Mouse (Mus musculus): Measurements from ENCODE around the gene H2-Aa.

Gene H2-Aa

DNA sequence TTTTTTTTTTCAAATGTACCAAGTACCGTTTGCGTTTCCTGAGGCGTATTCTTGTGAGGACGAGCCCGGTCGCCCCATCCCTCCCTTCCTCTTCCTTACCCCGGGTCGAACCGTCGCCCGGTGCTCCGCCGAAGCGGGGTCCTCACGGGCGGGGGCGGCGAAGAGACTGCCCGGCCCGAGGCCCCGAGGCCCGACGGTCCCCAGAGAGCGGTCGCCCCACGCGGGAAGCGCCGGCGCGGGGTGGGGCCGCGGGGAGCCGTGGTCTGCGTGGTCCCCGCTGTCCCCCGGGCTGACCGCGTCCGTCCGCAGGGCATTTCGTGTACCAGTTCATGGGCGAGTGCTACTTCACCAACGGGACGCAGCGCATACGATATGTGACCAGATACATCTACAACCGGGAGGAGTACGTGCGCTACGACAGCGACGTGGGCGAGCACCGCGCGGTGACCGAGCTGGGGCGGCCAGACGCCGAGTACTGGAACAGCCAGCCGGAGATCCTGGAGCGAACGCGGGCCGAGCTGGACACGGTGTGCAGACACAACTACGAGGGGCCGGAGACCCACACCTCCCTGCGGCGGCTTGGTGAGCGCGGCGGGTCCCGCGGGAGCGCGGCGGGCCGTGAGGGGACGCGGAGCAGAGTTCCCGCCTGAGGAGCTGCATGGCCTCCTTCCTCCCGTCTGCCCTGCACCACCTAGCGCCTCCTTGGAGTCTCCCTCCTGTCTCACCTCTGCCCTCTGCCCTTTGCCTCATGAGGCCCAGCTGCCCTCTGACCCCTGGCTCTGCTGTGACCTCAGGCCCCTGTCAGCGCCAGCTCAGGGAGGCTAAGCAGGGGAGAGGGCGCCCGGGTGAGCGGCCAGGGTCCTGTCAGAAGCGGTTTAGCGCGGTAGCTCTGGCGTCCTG lies 22.9 kb downstream of the H2-Aa start:
- in situ Hi-C loops (cut with MboI, MseI) = no loop called here

DNA sequence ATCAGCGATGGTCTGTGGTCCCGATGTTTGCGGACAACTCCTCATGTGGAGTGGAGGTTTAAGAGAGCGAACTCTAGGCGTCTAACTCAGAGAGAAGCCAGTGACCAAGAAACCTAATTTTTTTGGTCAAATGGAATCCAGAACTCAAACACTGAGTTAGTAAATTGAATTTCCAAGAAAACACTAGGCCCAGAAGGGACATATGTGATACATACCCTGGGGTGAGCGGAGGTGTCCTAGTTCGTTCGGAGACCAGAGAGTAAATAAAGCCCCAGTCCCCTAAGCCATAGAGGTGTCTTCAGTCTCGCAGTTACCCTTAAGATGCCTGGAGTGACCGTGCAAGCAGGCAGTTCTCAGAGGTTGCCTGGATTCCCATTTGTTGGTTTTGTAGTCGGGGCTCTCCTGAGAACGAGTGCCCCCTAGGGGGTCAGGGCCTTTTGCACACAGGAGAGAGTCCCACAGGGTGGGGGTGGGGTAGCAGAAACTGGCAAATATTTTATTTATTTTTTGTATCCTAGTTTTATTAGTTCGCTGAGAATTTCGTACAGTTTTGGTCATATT lies 23.7 kb downstream of the H2-Aa start:
- in situ Hi-C loops (cut with MboI, MseI) = no loop called here

DNA sequence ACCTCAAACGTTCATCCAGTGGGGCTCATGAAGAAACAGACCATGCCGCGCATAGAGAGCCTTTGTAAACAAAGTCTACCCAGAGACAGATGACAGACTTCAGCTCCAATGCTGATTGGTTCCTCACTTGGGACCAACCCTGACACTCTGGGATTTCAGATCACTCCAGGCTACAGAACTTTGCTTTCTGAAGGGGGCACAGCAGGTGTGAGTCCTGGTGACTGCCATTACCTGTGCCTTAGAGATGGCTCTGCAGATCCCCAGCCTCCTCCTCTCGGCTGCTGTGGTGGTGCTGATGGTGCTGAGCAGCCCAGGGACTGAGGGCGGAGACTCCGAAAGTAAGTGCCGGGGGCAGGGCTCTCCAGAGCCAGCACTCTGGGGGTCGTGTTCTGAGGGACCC lies 24.6 kb downstream of the H2-Aa start:
- in situ Hi-C loops (cut with MboI, MseI) = no loop called here

DNA sequence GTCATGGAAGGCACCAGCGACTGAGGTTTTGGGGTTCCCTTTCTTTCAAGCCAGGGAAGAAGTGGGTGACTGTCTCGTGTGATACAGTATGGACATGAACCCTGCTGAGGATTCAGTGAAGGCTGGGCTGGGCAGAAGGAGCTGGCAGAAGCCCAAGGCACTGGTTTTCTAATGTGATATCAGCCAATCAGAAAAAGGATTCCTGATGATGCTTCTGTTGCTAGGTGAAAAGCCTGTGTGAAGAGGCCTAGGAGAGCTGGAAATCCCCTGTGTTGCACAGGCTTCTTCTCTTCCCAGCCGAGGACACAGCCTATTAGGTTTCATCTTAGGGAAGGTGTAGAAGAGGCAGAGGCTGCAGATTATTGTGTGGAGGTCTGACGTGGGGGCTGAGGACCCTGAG lies 26.1 kb downstream of the H2-Aa start:
- in situ Hi-C loops (cut with MboI, MseI) = no loop called here

DNA sequence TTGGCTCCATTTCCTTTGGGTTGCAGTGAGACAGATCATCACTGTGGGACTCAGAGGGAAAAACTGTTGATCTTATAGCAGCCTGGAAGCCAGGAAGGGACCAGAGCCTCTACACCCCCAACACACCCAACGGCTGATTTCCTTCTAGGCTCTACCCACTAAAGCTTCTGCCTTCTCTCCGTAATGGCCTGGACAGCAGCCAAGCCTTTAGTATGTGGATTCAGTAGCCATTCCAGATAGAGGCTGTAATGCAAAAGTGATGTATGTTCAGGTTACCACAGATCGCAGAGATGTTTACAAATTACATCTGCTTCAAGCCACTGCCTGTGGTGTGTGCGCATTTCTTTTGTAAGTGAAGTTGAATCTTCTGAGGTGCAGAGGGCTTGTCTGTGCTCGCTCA lies 27.1 kb downstream of the H2-Aa start:
- in situ Hi-C loops (cut with MboI, MseI) = no loop called here

DNA sequence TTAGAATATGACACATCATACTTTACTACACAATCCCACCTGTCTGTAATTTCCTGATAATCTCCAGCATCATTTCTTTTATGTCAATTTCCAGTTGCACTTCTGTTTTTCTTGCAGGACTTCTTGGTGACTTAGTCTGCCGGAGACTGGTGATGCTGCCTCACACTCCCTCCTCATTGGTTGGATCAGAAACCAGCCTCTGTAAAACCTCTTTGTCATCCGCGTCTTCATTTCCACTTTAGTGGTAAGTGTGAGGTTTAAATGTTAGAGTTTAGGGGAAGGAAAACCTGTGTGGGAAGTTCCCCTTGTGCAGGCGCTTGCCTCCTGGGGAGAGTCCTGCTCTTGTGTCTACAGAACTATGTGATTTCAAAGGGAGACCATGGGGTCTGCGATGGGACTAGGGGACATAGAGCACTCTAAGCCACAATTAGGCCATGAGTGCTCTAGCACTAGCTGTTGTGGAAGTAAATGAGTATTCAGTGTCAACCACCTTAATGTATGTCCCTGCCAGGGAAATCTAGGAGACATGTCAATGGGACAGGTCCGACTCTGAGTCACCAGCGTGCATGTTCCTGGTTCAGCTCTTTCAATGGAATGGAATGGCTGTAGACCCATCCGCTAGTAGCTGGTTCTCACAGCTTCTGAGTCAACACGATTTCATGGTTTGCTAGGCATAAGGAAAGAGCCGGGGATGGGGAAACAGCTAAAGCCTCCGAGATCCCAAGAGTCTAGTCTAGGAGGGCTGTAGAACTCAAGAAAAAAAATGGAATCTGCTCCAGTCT lies 29.8 kb downstream of the H2-Aa start, which contains the start of gene H2-Ab1:
H2-Ab1 (plus strand) TSS at position 96 of the 782 bp plus-strand sequence.
- in situ Hi-C loops (cut with MboI, MseI) = no loop called here

DNA sequence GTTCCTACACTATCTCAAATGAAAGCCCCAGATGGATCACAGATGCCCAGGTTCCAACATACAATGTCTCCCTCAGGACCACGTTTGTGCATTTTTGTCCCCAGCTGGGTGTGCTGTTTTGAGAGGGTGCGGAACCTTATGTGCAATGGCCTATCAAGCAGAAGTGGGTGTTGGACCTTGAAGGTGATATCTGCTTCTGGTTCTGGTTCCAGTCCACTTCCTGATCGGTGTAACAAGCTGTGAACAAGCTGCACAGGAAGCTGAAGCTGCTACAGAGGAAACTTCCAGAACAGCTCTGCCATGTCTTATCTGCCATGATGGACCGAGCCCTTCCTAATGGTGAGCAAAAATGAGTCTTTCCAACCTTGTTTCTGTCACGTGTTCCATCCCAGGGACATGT lies 31.1 kb downstream of the H2-Aa start:
- in situ Hi-C loops (cut with MboI, MseI) = no loop called here

DNA sequence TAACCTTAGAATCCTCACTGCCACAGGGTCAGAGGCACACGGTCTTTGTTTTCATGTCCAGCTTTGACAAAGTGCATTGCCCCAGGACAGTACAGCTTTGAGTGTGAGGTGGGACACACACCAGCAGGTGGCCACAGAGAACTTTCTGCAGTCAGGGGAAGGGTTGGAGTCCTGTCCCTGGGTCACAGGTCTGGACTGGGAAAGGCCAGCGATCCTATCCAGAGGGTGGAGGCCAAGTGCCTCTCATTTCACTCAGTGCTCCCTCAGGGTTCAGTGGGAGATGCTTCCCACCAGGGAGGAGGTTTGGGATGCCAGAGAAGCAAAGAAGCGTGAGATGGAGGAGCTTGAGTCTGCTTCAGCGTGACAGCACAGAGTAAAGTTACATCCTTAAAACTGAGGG lies 36.0 kb downstream of the H2-Aa start:
- in situ Hi-C loops (cut with MboI, MseI) = no loop called here

DNA sequence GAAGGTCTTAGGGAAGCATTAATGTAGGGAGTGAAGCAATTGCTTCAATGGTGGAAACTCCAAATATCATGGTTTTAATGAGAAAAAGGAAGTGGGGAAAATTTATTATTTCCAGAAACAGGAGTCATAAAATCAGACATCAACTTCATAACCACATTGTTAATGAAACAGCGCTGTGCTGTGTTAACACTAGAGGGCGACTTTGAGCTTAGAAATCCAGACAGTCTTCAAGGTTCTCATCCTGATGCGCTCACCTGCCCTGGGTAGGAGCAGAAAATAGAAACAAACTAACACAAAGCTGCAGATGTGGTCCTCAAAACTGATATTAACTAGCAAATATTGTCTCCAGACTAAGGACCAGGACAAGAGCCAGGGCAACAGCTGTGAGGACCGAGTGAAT lies 37.7 kb downstream of the H2-Aa start:
- in situ Hi-C loops (cut with MboI, MseI) = loop anchor here (5.0 to 10.0 kb wide), 3 partner anchors 62 to 105 kb away; partner anchors contain the start of gene Btnl2 (in 2 of the 2)

DNA sequence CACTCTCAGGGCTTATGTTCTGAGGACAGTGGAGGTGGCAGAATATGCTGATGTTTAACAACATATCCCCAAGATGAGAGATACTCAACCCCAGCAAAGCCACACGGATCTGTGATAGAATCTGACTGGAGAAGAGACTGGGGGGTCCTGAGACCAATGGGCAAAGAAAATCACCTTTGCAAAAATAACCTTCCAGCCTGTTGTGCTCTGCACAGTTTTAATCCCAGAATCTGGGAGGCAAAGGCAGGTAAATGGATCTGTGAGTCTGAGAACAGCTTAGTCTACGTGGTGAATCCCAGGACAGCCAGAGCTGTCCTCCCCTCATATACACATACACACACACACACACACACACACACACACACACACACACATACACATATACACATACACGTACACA lies 38.3 kb downstream of the H2-Aa start:
- in situ Hi-C loops (cut with MboI, MseI) = loop anchor here (5.0 to 10.0 kb wide), 3 partner anchors 63 to 105 kb away; partner anchors contain the start of gene Btnl2 (in 2 of the 2)

DNA sequence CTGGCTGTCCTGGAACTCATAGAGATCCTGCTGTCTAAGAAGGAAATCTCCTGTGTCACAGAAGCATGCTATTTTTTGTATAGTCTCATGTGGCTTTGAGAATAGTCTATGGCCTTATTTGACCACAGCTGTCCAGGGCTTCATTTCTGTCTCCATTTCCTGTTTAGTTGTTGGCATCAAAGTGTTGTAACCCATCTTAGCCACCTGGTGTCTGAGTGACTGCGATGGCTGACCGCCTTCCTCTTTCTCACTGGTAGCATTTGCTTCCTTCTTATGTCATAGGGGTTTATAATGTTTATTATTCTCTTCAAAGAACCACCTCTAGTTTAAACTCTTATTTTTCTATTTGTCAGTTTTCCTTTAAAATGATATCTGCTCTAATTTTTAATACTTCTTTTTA lies 38.9 kb downstream of the H2-Aa start:
- in situ Hi-C loops (cut with MboI, MseI) = loop anchor here (5.0 to 10.0 kb wide), 3 partner anchors 64 to 106 kb away; partner anchors contain the start of gene Btnl2 (in 2 of the 2)

DNA sequence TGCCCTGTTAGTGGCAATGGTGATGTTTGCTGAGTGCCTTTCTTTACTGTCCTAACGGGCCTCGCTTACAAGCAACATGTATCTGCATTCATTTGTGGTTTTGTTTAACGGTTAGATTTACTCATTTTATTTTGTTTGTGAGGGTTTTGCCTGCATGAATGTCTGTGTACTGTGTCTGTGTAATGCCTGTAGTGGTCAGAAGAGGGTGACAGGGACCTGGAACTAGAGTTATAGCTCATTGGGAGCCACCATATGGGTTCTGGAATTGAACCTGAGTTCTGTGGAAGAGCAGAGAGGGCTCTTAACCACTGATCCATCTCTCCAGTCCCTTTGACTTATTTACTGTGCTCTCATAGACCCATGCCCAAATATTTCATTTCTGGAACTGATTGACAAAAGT lies 40.6 kb downstream of the H2-Aa start:
- in situ Hi-C loops (cut with MboI, MseI) = loop anchor here (5.0 to 10.0 kb wide), 3 partner anchors 65 to 108 kb away; partner anchors contain the start of gene Btnl2 (in 2 of the 2)

DNA sequence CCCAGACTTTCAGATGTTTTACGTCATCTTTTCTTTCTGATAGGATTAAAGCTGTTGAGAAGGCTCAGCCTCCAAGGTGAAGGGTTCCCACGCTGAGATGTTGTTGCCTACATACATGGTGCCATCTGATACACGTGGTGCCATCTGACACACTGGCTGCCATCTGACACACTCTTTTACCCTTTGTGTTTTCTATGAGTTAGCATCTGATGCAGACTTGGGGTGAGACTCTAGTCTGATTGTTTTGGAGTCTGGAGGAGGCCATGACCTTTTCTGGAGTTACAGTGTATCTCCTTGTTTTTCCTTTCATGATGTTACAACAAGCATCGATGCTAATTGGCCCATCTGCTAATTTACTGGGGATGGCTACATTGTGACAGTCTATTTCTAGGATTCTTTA lies 43.0 kb downstream of the H2-Aa start:
- in situ Hi-C loops (cut with MboI, MseI) = loop anchor here (5.0 to 10.0 kb wide), 4 partner anchors 33 to 110 kb away; partner anchors contain the start of gene Btnl2 (in 2 of the 2)

DNA sequence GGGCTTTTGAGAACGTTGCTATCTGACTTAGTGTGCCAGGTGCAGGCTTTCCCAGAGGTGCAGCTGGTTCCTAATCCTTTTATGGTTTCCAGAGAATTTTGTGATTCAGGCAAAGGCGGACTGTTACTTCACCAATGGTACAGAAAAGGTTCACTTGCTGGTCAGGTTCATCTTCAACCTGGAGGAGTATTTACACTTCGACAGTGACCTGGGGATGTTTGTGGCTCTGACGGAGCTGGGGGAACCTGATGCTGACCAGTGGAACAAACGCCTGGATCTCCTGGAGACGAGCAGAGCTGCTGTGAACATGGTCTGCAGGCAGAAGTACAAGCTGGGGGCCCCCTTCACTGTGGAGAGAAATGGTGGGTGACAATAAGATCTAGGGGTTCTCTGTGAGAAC lies 46.7 kb downstream of the H2-Aa start:
- in situ Hi-C loops (cut with MboI, MseI) = loop anchor here in 1 of 2 experiments (5.0 to 10.0 kb wide), 2 partner anchors 36 to 114 kb away; partner anchors contain the start of gene Btnl2

DNA sequence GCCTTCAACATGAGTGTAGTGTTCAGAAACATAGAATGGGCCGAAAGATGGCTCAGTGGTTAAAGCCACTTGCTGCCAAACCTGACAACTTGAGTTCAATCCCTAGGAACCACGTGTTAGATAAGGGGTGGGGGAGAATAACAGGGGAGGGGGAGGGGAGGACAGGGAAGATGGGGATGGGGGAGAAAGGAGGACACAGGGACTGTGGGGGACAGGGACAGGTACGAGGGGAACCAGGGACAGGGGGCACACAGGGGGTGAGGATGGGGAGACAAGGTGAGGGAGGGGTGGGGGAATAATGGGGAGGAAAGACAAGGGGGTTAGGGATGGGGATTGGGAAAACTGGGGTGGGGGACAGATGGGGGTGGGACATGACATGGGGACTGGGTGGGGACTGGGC lies 47.3 kb downstream of the H2-Aa start:
- in situ Hi-C loops (cut with MboI, MseI) = loop anchor here in 1 of 2 experiments (5.0 to 10.0 kb wide), 2 partner anchors 37 to 114 kb away; partner anchors contain the start of gene Btnl2

DNA sequence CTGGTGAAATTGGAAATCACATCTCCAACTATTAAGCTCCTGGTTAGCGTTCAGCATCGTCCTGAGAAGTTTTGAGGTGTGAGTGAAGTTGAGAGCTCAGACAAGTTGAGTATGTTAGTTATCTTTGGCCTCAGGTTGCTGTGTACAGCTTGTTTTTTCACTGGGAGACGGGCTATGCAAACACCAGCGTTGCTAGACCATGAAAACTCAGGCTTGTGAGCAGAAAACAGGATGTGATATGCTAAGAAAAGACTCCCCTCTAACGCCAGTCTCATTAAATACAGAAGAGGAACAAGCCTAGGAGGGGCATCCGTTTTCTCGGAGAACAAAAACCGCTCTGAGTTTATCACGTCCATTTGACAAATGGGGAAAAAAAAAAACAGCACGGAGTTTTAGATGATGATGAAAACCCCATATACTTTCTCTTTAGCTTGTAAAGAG lies 48.0 kb downstream of the H2-Aa start:
- in situ Hi-C loops (cut with MboI, MseI) = loop anchor here (5.0 to 10.0 kb wide), 4 partner anchors 38 to 115 kb away; partner anchors contain the start of gene Btnl2 (in 1 of the 2)

DNA sequence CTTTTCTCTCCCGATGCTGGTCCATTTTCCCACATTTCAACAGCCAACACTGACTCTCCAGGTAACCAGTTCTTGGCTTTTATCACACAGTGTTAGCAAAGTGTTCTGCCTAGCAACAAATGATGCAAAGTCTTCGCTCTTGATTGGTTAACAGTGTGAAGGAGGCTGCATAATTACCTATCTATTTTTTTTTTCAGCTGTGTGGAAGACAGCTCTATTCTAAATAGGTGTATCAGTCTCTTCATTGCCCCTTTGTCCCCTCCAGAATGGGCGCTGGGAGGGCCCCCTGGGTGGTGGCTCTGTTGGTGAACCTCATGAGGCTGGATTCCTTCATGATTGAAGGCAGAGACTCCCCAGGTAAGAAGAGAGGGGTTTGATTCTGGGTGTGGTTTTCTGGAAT lies 48.9 kb downstream of the H2-Aa start, which contains the start of gene H2-Ob:
H2-Ob (plus strand) TSS at position 198 of the 400 bp plus-strand sequence.
- in situ Hi-C loops (cut with MboI, MseI) = loop anchor here (5.0 kb wide), 2 partner anchors 61 to 66 kb away; no protein-coding TSS in a partner anchor

DNA sequence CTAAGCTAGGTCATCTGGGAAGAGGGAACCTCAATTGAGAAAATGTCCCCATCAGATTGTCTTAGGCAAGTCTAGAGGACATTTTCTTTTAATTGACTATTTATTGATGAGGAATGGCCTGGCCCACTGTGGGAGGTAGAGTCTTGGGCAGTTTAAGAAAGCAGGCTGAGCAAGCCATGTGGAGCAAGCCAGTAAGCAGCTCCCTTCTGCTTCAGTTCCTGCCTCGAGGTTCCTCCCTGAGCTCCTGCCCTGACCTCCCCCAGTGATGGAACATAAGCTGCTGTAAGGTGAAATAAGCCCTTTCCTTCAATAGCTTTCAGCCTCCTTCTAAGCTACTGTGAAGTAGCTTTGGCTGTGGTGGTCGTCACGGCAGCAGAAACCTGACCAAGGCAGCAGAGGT lies 49.9 kb downstream of the H2-Aa start:
- in situ Hi-C loops (cut with MboI, MseI) = loop anchor here (5.0 kb wide), 2 partner anchors 60 to 65 kb away; no protein-coding TSS in a partner anchor

DNA sequence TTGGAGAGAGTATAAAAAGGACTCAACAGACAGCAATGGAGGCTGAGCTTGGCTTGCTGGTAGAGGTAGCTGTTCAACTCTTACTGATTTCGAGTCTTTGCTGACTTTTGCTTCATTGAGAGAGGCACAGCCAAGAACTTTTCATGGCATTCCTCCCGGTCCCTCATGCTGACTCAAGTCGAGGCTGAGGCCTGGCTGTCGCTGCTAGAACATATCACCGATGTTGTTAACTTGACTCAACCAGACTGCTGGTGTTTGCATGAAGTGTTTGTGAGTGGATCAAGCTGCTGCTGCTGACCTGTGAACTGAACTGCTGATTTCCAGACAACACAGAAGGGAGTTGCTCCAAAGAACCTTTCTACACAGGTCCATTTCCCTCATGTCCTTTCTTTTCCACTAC lies 50.9 kb downstream of the H2-Aa start:
- in situ Hi-C loops (cut with MboI, MseI) = loop anchor here (5.0 kb wide), 2 partner anchors 59 to 64 kb away; no protein-coding TSS in a partner anchor

DNA sequence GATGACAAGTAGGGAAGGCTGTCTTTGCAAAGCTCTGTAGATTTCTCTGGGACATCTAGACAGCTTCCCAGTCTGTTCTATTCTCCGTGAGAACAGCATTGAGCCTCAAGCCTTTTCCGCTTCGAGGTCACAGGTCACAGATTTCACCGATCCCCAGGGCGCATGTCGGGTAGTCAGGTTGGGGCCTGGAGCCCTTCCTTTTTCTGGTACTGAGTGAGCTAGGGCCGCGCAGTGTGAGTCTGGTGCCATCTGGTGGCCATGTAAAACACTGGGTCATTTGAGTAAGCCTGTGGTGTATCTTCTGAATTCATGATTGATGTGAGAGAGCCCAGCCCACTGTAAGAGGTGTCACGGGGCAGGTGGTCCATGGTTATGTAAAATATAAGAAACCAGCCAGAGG lies 52.7 kb downstream of the H2-Aa start:
- in situ Hi-C loops (cut with MboI, MseI) = loop anchor here (5.0 kb wide), 2 partner anchors 58 to 63 kb away; no protein-coding TSS in a partner anchor
